Mouse (Mus musculus): ENCODE results near the gene Olfml1.

- TF ChIP-seq CTCF (IDR thresholded peaks at IDR 0.05), result no peak
- TF ChIP-seq EP300 (IDR thresholded peaks at IDR 0.05), result no peak
Measured at GRCm38 (mm10) chr7:107563727-107564126, 3.5 kb upstream of the Olfml1 start.
